Mouse (Mus musculus): ENCODE results near the gene Phospho1.
"Not testable (repeated sequence)": the region's sequence is repeated elsewhere in the genome, so short reads cannot be mapped to it uniquely, and the experiment has no call there.

Gene Phospho1

DNA sequence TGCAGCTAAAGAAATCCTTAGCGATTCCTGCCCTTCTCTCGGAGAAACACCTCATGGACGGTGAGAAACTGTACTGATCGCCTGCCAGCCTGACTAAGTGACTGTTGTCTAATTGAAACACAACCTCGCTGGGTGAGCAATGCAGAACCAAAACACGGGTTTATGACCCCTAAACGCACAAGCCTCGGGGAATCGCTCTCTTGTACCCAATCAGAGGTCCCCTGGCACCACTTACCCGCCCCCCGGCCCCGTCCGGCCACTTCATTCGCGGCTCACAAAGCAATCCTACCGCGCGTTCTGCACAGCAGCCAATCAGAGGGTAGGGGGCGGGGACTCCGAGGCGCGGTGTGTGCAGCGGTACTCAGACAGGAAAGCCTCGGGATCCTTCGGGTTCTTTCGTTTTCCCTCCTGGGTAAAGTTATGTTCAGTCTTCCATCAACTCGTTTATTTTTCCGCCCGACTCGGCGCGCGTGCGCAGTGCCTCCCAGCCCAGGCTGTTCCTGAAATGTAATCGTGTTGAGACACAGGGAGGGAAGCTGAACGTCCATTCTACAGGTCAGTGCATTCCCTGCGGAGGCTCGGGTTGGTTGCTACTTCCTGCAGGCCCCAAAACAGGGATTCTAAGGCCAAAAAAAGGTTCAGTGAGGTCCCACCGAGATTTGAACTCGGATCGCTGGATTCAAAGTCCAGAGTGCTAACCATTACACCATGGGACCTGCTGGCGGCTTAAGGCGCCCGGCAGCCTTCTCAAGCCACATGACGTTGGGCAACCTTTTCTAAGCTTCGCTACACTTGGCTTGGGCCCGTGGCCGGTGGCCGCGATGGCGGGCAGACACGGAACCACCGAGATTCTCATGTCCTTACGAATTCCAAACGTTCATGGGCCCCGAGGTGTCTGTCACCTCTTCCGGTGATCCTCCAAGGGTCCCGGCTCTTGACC lies 34.5 kb downstream of the Phospho1 start:
- peak; percentile 99 for DNase-seq (ENCODE audit: low read depth, low spot score)

- peak; percentile 78 for DNase-seq (ENCODE audit: low read depth, low spot score)
Measured at GRCm38 (mm10) chr11:95859468-95859855, 35.2 kb downstream of the Phospho1 start.

DNA sequence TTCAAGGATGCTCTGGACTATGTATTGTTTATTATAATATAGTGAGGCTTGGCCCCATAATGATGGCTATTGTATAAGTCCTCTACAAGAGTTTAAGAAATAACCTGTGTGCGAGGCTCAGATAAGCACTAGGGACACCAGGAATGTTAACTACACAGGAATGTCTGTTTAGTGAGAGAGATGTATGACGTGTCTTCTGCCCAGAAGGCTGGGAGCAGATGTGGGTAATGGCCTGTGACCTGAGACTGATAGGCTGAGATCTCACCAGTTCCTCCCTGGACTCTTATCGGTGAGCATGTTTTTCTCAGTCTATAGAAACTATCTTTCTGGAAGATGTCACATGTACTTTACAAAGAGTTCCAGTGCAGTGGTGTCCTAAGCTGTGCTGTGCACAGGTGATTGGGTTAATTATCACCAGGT lies 35.8 kb downstream of the Phospho1 start:
- peak; percentile 56 for DNase-seq (ENCODE audit: low read depth, low spot score)

- DNase-seq (ENCODE audit: low read depth, low spot score) = no peak
Measured at GRCm38 (mm10) chr11:95861397-95861796, 37.1 kb downstream of the Phospho1 start.

DNA sequence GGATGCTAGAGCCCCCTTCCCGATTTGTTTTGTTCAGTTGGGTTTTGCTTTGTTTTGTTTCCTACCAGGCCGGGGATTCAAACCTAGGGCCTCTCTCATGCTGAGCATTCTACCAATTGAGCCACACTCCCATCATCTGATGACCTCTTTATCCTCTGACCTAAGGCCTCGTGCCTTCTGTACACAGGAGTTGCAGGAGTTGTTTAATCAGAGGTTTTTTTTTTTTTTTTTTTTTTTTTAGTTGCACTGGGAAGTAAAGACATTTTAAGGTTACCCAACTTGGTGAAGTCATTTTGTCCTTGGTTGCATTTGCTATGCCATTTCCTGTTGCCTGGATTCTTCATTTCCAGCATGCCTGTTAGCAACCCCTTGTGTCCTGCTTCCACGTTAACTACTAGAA lies 45.1 kb downstream of the Phospho1 start:
- DNase-seq (ENCODE audit: low read depth, low spot score) = no peak

- DNase-seq (ENCODE audit: low read depth, low spot score) = no peak
Measured at GRCm38 (mm10) chr11:95869918-95870470, 45.7 kb downstream of the Phospho1 start.

DNA sequence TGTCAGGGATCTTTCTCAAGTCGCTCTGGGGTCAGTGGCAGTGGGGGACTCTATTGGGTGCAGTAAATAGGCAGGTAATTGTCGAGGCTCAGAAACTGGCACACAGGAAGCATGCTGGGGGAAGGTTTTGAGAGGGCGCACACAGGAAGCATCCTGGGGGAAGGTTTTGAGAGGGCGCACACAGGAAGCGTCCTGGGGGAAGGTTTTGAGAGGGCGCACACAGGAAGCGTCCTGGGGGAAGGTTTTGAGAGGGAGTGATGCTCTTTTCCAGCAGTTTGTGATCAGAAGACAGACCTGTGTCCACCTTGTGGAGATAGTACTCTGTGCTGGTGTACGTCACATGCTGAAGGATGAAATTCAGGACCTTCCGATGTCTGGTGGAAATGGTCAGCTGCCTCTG lies 51.5 kb downstream of the Phospho1 start:
- peak; percentile 82 for DNase-seq (ENCODE audit: low read depth, low spot score)

DNA sequence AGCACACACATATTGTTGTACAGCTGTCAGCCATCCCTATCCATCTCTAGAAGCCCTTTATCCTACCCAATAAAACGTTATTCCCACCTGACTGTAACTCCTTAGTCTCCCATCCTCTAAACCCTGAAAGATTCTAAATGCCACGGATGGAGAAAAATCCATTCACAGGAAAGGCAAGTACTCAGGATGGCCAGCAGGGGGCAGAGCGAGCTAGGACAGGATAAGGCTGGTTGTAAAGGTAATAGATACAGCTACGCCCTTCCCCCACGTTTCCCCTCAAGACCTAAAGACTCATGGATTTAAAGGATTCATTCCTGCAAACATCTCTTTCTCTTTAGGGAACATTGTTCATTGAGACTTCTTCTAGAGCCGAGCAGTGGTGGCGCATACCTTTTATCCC lies 52.0 kb downstream of the Phospho1 start:
- peak; percentile 91 for DNase-seq (ENCODE audit: low read depth, low spot score)

DNA sequence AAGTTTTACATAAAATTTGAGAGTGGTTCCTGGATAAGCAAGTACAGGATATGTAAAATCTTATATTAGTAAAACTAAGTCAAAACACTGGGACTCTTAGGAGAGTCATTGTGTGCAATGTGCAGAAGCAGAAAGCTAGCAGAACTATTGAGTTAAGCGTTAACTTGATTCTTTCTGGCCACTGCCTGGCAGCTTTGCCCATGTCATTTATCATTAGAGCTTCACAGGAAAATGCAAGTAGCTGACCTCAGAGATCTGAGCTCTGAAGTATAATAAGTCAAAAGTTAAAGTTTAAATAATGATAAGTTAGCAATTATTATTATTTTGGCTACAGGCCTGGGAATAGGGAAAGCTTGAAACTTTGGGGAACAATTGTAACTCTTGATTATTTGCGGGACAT lies 55.6 kb downstream of the Phospho1 start:
- DNase-seq (ENCODE audit: low read depth, low spot score) = not testable (repeated sequence)
